Mouse (Mus musculus) megakaryocyte progenitor cell, adult 5-6 weeks (primary cell): ENCODE results near the gene Rab3d. TPM values are rescaled to one million over a fixed set of nuclear protein-coding genes. Genes with fewer than 3 reads are reported as not detected.
A peak's percentile ranks its signal among the peaks of the same experiment; 100 is the strongest.

ENCODE experiments used
- ATAC-seq: replicated peaks from 2 replicates; pipeline ENCODE4 v1.8.0; 2016; ENCODE audit warnings: mild to moderate bottlenecking, moderate TSS enrichment, inconsistent platforms; ENCODE audit not compliant: poor library complexity
- total RNA-seq, 2 experiments: library from RNA; stranded (forward) in 1 of 2; stranded (reverse) in 1 of 2; fragments of 157-497, 149-512 nt in 1 of 2; fragments of 200-1000 nt in 1 of 2; gene quantifications; 2 replicates each; pipeline versions ENCODE4 v1.2.3 to v1.2.4; 2015 to 2017

The Rab3d gene
- total RNA-seq (2015) = 14.5 and 20.1 TPM in 2 replicates
- 37.3 and 50.6 TPM in 2 replicates for total RNA-seq (2017)

GRCm38 (mm10) chr9:21918035-21918592 is at the start of gene Rab3d:
Rab3d (minus strand) TSS chr9:21918192.
- peak; percentile 96 for ATAC-seq

DNA sequence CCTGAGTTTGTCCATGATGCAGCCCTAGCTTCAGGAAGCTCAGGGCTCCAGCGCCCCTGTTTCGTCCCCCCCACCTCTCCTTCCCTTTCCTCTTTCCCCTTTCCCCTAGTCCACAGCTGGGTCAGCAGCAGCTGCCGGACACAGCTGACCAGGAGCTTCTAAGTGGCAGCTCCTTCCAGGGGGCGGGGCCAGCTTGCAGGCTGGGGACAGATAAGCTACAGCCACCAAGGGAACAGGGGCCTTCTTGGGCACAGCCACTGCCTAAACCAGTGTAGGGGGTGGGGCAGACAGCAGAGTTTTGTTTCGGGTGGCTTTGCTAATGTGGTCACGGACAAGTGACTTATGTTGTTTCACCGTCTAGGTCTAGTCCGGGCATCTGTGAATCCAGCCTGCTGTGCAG is 45.4 kb upstream of the Rab3d start, which contains the start of gene Epor:
Gene Epor, minus strand, starts transcription at position 90 of the 400 bp plus-strand sequence.
- peak; percentile 41 for ATAC-seq

- peak; percentile 88 for ATAC-seq
Observed at GRCm38 (mm10) chr9:21962416-21963059, 44.5 kb upstream of the Rab3d start.

DNA sequence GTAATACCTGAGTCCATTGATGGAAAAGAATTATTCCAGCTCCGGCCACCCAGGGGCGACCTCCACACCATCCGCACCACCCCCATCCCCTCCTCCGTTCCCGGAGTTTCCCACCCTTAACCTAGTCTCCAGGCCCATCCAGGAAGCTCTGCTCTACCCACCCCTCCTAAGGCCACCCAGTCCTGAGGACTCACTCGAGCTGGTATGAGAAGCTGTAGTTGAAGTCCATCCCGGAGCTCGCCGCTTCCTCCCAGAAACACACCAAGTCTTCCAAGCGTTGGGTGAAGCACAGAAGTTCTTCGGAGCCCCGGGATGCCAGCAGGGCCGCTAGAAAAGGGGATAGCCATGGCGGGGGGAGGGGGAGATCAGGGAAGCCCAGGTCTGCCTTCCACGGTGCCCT is 44.0 kb upstream of the Rab3d start:
- ATAC-seq = peak; percentile 1

DNA sequence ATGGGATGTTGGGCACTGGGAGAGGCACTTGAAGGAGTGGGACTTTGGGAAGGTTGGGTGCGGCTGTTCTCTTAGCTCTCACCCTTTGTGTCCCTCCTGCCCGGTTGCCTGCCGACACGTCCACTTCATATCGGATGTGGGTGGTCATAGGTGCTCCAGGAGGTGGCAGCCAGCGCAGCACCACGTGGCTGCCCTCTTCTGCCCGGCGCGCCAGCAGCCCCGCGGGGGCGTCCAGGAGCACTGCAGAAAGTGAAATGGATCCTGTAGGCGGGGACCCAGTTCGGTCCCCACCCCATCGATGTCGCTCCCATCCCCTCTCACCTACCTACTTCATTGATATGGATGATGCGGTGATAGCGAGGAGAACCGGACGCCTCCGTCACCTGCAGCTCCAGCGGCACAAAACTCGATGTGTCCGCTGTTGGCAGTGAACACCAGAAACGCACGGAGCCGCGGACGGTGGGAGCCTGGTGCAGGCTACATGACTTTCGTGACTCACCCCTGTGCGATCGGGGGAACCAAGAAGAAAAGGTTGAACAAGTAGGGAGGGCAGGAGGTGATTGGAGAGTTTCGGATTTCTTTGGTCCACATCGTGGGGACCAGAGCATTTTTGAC is 43.5 kb upstream of the Rab3d start:
- ATAC-seq = peak; percentile 10; the same call in 1 of the 2 replicates

DNA sequence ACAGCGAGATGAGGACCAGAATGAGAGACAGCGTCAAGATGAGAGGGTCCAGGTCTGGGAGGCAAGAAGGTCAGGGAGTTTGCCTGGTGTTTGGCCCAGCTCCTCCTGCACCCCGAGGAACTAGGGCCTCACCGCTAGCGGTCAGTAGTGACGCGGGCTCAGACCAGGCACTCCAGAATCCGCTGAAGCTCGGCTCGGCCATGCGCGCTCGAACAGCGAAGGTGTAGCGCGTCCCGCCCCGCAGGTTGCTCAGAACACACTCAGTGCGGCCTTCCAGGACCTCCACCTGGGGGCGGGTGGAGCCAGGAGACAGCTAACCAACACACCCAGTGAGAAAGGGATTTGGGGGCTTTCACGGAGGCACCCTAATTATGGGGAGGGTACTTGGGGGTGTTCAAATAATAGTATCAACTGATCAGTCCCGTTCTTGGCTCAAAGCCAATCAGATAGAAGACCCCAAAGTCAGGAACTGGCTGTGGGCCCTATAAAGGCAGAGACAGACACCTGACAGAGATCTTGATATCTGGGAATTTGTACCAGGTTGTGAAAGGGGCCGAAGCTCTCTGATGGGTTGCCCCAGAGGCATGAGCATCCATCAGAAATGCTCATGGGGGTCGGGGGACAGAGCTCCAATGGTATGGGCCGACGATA is 42.7 kb upstream of the Rab3d start:
- ATAC-seq = no peak

- ATAC-seq = no peak
Observed at GRCm38 (mm10) chr9:21960135-21960534, 42.1 kb upstream of the Rab3d start.

DNA sequence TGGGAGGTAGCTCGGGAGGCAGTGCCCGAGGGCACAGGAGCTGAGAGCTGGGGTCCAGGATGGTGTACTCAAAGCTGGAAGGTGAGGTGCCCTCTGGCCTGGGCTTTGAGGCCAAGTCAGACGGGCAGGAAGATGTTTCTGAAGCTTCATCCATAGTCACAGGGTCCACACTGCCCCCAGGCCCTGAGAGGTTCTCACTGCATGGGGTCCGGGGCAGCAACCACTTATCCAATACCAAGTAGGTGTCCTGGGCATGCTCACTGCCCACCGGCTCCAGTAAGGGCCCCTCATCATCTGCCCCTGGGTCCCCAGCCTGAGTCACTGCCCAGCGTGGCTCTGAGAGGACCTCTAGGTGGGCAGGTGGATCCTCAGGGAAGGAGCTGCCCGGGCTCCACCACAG is 41.3 kb upstream of the Rab3d start:
- ATAC-seq = no peak

GRCm38 (mm10) chr9:21958372-21958771 is 40.4 kb upstream of the Rab3d start:
- no peak for ATAC-seq

GRCm38 (mm10) chr9:21955570-21956281 is 37.7 kb upstream of the Rab3d start, which contains the start of gene Swsap1:
Swsap1 (plus strand) TSS chr9:21955755.
- ATAC-seq = peak; percentile 87

GRCm38 (mm10) chr9:21955225-21955569 is 37.2 kb upstream of the Rab3d start:
- peak; percentile 45 for ATAC-seq

DNA sequence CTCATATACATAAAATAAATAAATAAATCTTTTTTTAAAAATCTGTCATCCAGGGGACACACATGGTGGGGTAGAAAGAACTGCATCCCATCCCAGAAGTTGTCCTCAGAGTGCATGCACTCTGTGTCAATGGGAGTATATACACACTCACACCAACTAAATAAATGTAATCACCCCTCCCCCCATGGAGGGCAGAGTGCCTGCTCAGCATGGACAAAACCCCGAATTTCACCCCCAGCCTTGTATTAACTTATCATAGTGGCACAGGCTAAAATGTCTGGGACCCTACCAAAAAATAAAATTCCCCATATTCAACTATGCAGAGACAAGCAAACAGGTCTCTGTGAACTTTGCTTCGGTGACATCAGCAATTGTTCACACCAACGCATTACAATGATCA is 36.6 kb upstream of the Rab3d start:
- no peak for ATAC-seq

- ATAC-seq = no peak
Observed at GRCm38 (mm10) chr9:21953600-21953999, 35.6 kb upstream of the Rab3d start.

GRCm38 (mm10) chr9:21951977-21952376 is 34.0 kb upstream of the Rab3d start:
- ATAC-seq = no peak

DNA sequence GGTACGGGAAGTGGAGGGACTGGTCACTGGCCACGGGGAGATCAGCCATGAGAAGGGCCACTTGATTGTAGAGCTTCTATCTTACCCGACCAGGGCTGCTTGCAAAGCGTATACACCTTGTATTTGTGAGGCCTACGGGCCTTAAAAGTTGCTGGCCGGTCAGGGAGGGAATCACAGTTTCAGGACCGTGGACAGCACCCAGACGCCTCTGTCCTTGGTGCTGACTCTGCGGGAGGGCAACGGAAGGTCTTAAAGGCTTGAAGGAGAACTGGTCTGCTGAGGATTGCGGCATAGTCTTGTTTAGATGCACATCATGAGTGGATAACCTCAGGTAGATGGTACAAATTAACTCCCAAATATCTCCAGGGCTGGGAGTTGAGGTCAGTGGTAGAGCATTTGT is 32.3 kb upstream of the Rab3d start:
- ATAC-seq = peak; percentile 83

- ATAC-seq = no peak
Observed at GRCm38 (mm10) chr9:21948790-21949189, 30.8 kb upstream of the Rab3d start.

DNA sequence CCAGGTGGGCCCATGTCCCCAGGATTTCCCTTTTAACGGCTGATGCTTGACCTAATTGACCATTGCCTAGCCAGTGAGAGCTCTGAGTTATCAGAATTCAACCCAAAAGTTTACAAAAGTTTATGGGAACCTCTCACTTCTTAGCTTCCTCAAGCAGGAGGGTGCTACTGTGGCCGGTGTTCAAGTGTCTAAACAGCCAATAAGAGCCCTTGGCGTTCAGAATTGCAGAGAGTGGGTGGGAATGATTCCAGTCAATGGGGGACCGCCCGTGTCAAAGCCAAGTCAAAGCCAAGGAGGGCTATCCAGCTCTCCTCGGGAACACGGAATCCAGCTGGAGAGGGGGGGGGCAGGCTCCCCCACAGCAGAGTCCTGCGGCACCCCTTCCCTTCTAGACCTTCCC is 30.2 kb upstream of the Rab3d start:
- ATAC-seq = no peak

DNA sequence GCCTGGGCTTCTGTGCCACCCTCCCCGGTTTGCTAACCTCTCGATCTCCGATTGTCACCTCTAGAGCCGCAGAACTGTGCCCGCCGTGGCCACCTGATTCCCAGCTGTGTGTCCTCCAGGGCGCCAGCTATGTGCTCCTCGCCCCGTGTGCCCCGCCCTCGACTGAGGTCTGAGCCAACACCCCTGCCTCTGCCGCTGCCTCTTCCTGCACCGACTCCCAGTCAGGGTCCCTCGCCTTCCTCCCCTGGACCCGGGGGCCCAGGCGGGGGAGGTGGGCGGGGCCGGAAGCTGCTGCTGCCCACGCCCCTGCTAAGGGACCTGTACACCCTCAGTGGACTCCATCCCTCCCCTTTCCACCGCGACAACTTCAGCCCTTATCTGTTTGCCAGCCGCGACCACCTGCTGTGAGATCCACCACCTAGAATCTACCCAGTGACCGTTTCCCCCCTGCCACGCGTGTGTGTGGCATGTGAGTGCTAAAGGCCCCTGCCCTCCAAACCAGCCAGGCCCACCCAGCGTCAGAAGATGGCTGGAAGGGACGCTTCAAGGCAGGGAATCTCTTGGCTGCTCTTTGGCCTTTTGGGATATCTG is 29.6 kb upstream of the Rab3d start:
- peak; percentile 65 for ATAC-seq

GRCm38 (mm10) chr9:21944267-21944666 is 26.3 kb upstream of the Rab3d start:
- peak; percentile 41 for ATAC-seq

DNA sequence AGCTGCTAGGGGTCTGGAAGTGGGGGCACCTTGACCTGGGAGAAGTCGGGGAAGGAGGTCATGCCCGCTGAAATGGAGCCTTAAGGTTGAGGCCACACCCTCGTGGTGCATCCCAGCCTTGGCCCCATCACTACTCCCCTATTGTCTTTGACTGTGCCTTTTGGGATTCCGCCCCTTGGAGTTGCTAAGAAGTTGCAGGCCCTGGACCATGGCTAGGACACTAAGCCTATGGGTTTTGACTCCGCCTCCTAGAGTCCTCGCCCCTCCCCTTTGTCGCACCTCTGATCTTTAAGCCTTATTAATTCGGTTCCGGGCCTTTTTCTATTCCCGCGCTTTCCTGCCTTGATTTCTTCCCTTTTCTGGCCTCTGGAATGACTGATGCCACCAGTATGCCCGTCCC is 25.6 kb upstream of the Rab3d start:
- no peak for ATAC-seq

- no peak for ATAC-seq
Observed at GRCm38 (mm10) chr9:21943046-21943445, 25.1 kb upstream of the Rab3d start.
